Mouse (Mus musculus): ENCODE measurements around the gene Tjp2. TPM values are rescaled to one million over a fixed set of nuclear protein-coding genes. Genes with fewer than 3 reads are reported as not detected.

The Tjp2 gene
- polyA plus RNA-seq, 1 experiment from 2014 or later: 26.7 TPM

DNA sequence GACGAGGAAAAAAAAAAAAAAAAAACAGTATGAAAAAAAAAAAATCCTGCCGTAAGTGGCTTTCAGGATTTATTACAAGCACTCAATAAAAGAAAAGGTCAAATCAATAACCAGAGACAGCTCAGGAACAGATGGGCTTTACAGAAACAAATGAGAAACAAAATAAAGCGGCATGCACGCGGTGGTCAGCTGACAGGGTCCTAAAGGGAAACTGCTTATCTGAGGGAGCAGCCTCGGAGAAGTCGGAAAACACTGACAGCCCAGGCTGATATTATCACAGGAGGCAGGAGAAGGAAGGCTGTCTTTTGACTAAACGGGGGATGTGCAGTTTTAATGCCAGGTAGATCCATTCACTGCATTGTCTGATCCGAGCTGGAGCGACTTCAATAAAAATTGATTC is 89.8 kb downstream of the Tjp2 start:
- H3K4me3 ChIP-seq: peak overlapping the region; percentile 26; the same call in 1 of the 2 replicates
- H3K36me3 ChIP-seq: peaks cover 51% of the 10 kb centered on the region
- no peak overlapping the region for H3K27ac ChIP-seq
- WGBS: 61% methylated on average over 10 of the region's 10 CpGs
- DNase-seq (ENCODE audit: low spot score): peak; percentile 28
- H3K27me3 ChIP-seq (ENCODE audit: insufficient read depth, poor library complexity, severe bottlenecking): no peaks in the 10 kb centered on the region
- peaks cover 23% of the 10 kb centered on the region for H3K4me1 ChIP-seq (replicated peaks)
- H3K9me3 ChIP-seq: peaks cover 3% of the 10 kb centered on the region; the same call in 1 of the 2 replicates

DNA sequence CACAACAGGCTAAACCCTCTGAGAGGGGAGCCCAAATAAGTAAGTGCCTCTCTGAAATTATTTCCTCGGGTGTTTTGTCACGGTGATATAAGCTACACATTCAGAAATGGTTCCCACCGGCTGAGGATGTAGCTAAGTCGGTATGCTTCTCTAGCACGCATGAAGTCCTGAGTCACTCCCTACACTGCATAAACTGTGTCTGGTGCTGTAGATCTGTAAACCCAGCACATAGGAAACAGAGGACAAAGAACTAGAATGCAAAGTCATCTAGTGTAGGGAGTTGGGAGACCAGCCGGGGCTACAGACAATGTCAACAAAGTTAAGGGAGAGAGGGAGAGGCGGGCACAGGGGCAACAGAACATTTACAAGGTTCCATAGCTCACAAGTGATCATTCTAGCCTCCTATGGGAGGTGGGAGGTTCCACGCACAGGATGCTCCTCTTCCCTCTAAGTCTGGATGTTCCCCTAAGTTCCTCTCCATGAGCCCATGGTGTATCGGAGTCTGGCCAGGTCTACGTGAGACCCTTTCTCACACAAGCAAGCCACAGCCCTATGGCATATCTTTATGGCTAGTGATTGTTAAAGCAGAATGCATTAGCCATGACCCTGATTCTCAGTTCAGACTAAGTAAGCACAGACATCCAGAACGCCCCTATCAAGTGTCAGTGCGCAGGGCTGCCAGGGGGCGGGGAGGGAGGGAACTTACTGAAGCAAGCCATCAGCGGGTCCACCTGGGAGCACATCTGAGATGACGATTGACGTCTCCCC is 90.5 kb downstream of the Tjp2 start:
- H3K36me3 ChIP-seq: peaks cover 58% of the 10 kb centered on the region
- no peaks in the 10 kb centered on the region for H3K27me3 ChIP-seq (ENCODE audit: insufficient read depth, poor library complexity, severe bottlenecking)
- H3K4me1 ChIP-seq (replicated peaks): peaks cover 23% of the 10 kb centered on the region
- peaks cover 3% of the 10 kb centered on the region; the same call in 1 of the 2 replicates for H3K9me3 ChIP-seq
- peak overlapping the region; percentile 60 for H3K27ac ChIP-seq
- peak overlapping the region; percentile 26; the same call in 1 of the 2 replicates for H3K4me3 ChIP-seq
- WGBS: 84% methylated on average over 16 of the region's 16 CpGs
- DNase-seq (ENCODE audit: low spot score): peak; percentile 39

GRCm38 (mm10) chr19:24123534-24124290 is 101.1 kb downstream of the Tjp2 start:
- 91% methylated on average over 8 of the region's 8 CpGs for WGBS

DNA sequence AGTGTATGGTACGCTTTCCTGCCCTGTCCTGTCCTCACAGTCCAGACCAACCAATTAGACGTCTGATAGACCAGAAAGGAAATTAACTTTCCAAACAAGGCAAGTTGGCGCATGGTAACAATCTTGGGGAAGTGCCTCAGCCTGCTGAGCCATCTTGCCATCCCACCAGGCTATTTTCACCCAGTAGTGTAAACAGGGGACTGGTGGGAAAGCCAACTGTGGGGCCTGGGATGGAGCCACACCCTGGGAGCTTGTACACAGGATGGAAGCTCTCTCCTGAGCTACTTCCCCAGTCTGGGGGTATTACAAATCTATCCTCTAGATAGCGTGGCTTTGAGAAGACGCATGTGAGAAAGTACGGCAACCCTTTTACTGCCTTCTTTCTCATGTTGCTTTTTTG is 101.7 kb downstream of the Tjp2 start:
- H3K27ac ChIP-seq: no peak overlapping the region
- DNase-seq (ENCODE audit: low spot score): no peak
- no peaks in the 10 kb centered on the region for H3K9me3 ChIP-seq
- no peaks in the 10 kb centered on the region for H3K4me1 ChIP-seq (replicated peaks)
- 92% methylated on average over 6 of the region's 6 CpGs for WGBS
- peaks cover 91% of the 10 kb centered on the region for H3K36me3 ChIP-seq
- H3K4me3 ChIP-seq: no peak overlapping the region
- H3K27me3 ChIP-seq (ENCODE audit: insufficient read depth, poor library complexity, severe bottlenecking): no peaks in the 10 kb centered on the region

More at GRCm38 (mm10) chr19:24123534-24124290, 101.1 kb downstream of the Tjp2 start:
- H3K4me1 ChIP-seq (replicated peaks): no peaks in the 10 kb centered on the region
- DNase-seq (ENCODE audit: low spot score): no peak
- no peaks in the 10 kb centered on the region for H3K27me3 ChIP-seq (ENCODE audit: insufficient read depth, poor library complexity, severe bottlenecking)
- no peaks in the 10 kb centered on the region for H3K9me3 ChIP-seq
- no peak overlapping the region for H3K4me3 ChIP-seq
- H3K36me3 ChIP-seq: peaks cover 91% of the 10 kb centered on the region
- no peak overlapping the region for H3K27ac ChIP-seq

GRCm38 (mm10) chr19:24122647-24123046 is 102.2 kb downstream of the Tjp2 start:
- H3K9me3 ChIP-seq: no peaks in the 10 kb centered on the region
- 92% methylated on average over 9 of the region's 9 CpGs for WGBS

DNA sequence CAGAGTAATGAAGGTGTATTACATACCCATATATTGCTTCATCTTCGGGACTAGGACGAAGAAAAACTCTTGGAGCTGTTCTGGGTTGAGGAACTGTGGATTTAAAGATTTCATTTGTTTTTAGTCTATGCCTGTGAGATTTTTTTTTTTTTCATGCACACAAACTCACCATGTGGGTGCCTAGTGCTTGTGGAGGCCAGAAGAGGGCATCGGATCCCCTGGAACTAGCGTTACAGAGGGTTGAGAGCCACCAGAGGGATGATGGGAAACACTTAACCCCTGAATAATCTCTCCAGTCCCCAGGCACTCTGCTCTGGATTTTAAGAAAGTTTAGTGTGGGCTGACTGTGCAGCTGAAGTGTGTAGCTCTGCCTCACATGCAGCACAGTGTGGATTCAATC is 104.0 kb downstream of the Tjp2 start:
- 83% methylated on average over 4 of the region's 4 CpGs for WGBS
- H3K27ac ChIP-seq: no peak overlapping the region
- no peaks in the 10 kb centered on the region for H3K4me1 ChIP-seq (replicated peaks)
- no peaks in the 10 kb centered on the region for H3K27me3 ChIP-seq (ENCODE audit: insufficient read depth, poor library complexity, severe bottlenecking)
- DNase-seq (ENCODE audit: low spot score): no peak
- peaks cover 90% of the 10 kb centered on the region for H3K36me3 ChIP-seq
- no peaks in the 10 kb centered on the region for H3K9me3 ChIP-seq
- no peak overlapping the region for H3K4me3 ChIP-seq

More at GRCm38 (mm10) chr19:24122647-24123046, 102.2 kb downstream of the Tjp2 start:
- Histone ChIP-seq H3K4me3 (no peak overlapping the region), H3K27ac (no peak overlapping the region), H3K36me3 (peaks cover 91% of the 10 kb centered on the region), H3K27me3 (ENCODE audit: insufficient read depth, poor library complexity, severe bottlenecking) (no peaks in the 10 kb centered on the region), H3K4me1 (replicated peaks) (no peaks in the 10 kb centered on the region)
- no peak for DNase-seq (ENCODE audit: low spot score)

GRCm38 (mm10) chr19:24118775-24119174 is 106.1 kb downstream of the Tjp2 start:
- H3K27me3 ChIP-seq (ENCODE audit: insufficient read depth, poor library complexity, severe bottlenecking): no peaks in the 10 kb centered on the region
- peaks cover 93% of the 10 kb centered on the region for H3K36me3 ChIP-seq
- H3K9me3 ChIP-seq: no peaks in the 10 kb centered on the region
- 84% methylated on average over 9 of the region's 9 CpGs for WGBS
- H3K27ac ChIP-seq: no peak overlapping the region
- no peak overlapping the region for H3K4me3 ChIP-seq
- no peak for DNase-seq (ENCODE audit: low spot score)
- H3K4me1 ChIP-seq (replicated peaks): no peaks in the 10 kb centered on the region

DNA sequence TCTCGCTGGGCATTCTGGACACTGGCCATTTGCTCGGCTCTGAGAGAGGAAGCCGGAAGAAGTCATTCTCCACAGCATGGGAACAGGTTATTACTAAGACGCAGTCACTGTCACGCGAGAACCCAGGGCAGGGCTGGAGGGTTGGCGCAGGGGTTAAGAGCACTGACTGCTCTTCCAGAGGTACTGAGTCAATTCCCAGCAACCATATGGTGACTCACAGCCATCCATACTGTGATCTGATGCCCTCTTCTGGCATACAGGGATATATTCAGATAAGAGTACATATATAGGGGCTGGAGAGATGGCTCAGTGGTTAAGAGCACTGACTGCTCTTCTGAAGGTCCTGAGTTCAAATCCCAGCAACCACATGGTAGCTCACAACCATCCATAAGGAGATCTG is 113.2 kb downstream of the Tjp2 start:
- H3K27me3 ChIP-seq (ENCODE audit: insufficient read depth, poor library complexity, severe bottlenecking): no peaks in the 10 kb centered on the region
- no peaks in the 10 kb centered on the region for H3K9me3 ChIP-seq
- H3K27ac ChIP-seq: no peak overlapping the region
- WGBS: 94% methylated on average over 7 of the region's 7 CpGs
- no peak overlapping the region for H3K4me3 ChIP-seq
- H3K36me3 ChIP-seq: peaks cover 94% of the 10 kb centered on the region
- DNase-seq (ENCODE audit: low spot score): no peak
- no peaks in the 10 kb centered on the region for H3K4me1 ChIP-seq (replicated peaks)

GRCm38 (mm10) chr19:24107707-24108106 is 117.1 kb downstream of the Tjp2 start:
- H3K4me3 ChIP-seq: no peak overlapping the region
- H3K4me1 ChIP-seq (replicated peaks): no peaks in the 10 kb centered on the region
- no peaks in the 10 kb centered on the region for H3K9me3 ChIP-seq
- no peak overlapping the region for H3K27ac ChIP-seq
- H3K27me3 ChIP-seq (ENCODE audit: insufficient read depth, poor library complexity, severe bottlenecking): no peaks in the 10 kb centered on the region
- DNase-seq (ENCODE audit: low spot score): no peak
- H3K36me3 ChIP-seq: peaks cover 71% of the 10 kb centered on the region
- 94% methylated on average over 12 of the region's 12 CpGs for whole genome bisulfite sequencing

DNA sequence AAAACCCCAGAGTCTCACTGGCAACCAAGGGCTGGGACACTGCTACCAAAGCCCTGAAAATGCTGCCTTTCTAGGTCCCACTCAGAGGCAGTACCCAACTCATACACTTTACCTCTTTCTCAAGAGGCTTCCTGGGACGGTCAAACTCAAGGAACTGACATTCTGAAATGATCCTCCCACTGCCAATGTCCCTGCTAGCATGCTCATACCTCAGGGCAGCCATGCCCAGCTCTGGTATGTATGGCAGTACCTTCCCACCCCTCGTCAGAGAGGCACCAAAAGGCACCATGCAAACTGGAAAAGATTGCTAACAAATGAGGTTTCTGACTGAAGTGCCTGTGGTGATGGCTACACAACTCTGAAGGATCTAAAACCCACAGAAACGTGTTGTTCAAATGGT is 121.0 kb downstream of the Tjp2 start:
- Histone ChIP-seq H3K27me3 (ENCODE audit: insufficient read depth, poor library complexity, severe bottlenecking) (no peaks in the 10 kb centered on the region), H3K4me3 (no peak overlapping the region), H3K9me3 (no peaks in the 10 kb centered on the region), H3K36me3 (peaks cover 68% of the 10 kb centered on the region), H3K27ac (no peak overlapping the region), H3K4me1 (replicated peaks) (no peaks in the 10 kb centered on the region)
- WGBS: 83% methylated on average over 3 of the region's 3 CpGs
- no peak for DNase-seq (ENCODE audit: low spot score)

DNA sequence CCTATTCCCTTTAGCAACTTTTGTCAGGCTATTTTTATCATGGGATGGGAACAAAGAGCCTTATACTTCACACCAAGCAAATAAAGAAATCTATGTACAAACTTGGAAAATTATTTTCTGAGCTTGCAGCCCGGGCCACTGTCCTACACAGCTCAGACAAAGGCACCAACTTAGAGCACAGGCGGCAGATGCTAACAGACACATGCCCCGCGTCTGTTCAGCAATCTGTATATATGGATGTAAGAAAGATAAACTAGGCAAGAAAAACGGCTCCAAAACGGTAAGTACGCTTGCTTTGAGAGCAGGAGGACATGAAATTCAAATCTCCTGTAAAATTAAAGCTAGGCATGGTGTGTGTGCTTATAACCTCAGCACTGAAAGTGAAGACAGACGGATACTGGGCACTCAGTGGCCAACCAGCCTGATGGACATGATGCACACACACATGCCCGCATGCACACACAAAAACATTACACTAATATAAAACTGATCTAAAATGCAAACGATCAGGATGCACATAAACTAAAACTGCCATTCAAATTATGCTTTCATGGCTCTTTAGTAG is 122.2 kb downstream of the Tjp2 start:
- H3K27ac ChIP-seq: no peak overlapping the region
- H3K9me3 ChIP-seq: no peaks in the 10 kb centered on the region
- peaks cover 68% of the 10 kb centered on the region for H3K36me3 ChIP-seq
- H3K4me3 ChIP-seq: no peak overlapping the region
- DNase-seq (ENCODE audit: low spot score): no peak
- H3K27me3 ChIP-seq (ENCODE audit: insufficient read depth, poor library complexity, severe bottlenecking): no peaks in the 10 kb centered on the region
- H3K4me1 ChIP-seq (replicated peaks): no peaks in the 10 kb centered on the region
- 94% methylated on average over 10 of the region's 10 CpGs for WGBS

GRCm38 (mm10) chr19:24101183-24101582 is 123.6 kb downstream of the Tjp2 start:
- DNase-seq (ENCODE audit: low spot score): no peak
- no peaks in the 10 kb centered on the region for H3K27me3 ChIP-seq (ENCODE audit: insufficient read depth, poor library complexity, severe bottlenecking)
- H3K4me1 ChIP-seq (replicated peaks): no peaks in the 10 kb centered on the region
- H3K36me3 ChIP-seq: peaks cover 72% of the 10 kb centered on the region
- WGBS: 80% methylated on average over 6 of the region's 6 CpGs
- no peak overlapping the region for H3K4me3 ChIP-seq
- H3K9me3 ChIP-seq: no peaks in the 10 kb centered on the region
- no peak overlapping the region for H3K27ac ChIP-seq

DNA sequence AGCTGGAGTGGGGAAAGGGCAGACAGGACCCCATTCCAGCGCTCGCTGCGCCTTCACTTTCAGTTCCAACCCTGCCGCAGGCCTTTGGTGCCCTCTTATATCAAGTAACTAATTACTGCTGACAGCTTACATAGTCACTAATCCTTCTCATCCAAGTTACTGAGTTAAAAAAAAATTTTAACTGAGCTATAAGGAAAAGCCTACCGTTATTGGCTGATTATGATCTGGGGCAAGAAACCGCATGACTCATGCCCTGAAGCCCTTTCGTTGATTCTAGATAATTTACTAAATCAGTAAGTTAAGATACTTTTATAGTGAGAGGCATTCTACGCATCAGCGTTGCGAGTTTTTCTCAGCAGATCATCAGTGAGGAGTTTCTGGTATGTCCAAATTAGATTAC is 126.1 kb downstream of the Tjp2 start:
- Histone ChIP-seq H3K4me3 (no peak overlapping the region), H3K36me3 (peaks cover 88% of the 10 kb centered on the region), H3K27me3 (ENCODE audit: insufficient read depth, poor library complexity, severe bottlenecking) (no peaks in the 10 kb centered on the region), H3K4me1 (replicated peaks) (no peaks in the 10 kb centered on the region), H3K27ac (no peak overlapping the region), H3K9me3 (no peaks in the 10 kb centered on the region)
- 94% methylated on average over 10 of the region's 10 CpGs for WGBS
- no peak for DNase-seq (ENCODE audit: low spot score)

Data from hindbrain, embryonic 10.5 days (tissue).